Mouse (Mus musculus) CH12.LX (cell line): ENCODE measurements around the gene Spata1.

ENCODE experiments used
- CHD2 ChIP-seq: IDR thresholded peaks from 2 replicates; pipeline ENCODE4 v1.6.1; 2011; ENCODE audit warnings: low read length, improper control_type of control experiment
- CTCF ChIP-seq, 2 experiments: IDR thresholded peaks in 1 of 2; conservative IDR thresholded peaks in 1 of 2; 2 replicates each; pipeline ENCODE4 v1.5.1; 2011 to 2012; ENCODE audit warnings: low read depth in 2 of 2, low read length in 2 of 2, improper control_type of control experiment in 1 of 2, inconsistent platforms in 1 of 2, mild to moderate bottlenecking in 1 of 2, moderate library complexity in 1 of 2
- EP300 ChIP-seq: IDR thresholded peaks from 2 replicates; pipeline ENCODE4 v1.6.1; 2011; ENCODE audit warnings: low read length, improper control_type of control experiment
- MAFK ChIP-seq: IDR thresholded peaks from 2 replicates; pipeline ENCODE4 v1.6.1; 2011; ENCODE audit warnings: low read length, improper control_type of control experiment; ENCODE audit not compliant: insufficient replicate concordance
- MXI1 ChIP-seq: IDR thresholded peaks from 2 replicates; pipeline ENCODE4 v1.6.1; 2011; ENCODE audit warnings: mild to moderate bottlenecking, low read depth, low read length, improper control_type of control experiment
- POLR2A ChIP-seq: IDR thresholded peaks from 2 replicates; pipeline ENCODE4 v1.6.1; 2011; ENCODE audit warnings: low read depth, mild to moderate bottlenecking, improper control_type of control experiment, low read length
- POLR2AphosphoS2 ChIP-seq: IDR thresholded peaks from 2 replicates; pipeline ENCODE4 v1.6.1; 2011; ENCODE audit warnings: low read depth, low read length, improper control_type of control experiment
- TCF12 ChIP-seq: IDR thresholded peaks from 2 replicates; pipeline ENCODE4 v1.6.1; 2014; ENCODE audit warnings: low read depth, mild to moderate bottlenecking, inconsistent platforms, low read length, improper control_type of control experiment
- UBTF ChIP-seq: IDR thresholded peaks from 2 replicates; pipeline ENCODE4 v1.6.1; 2012; ENCODE audit warnings: low read depth, mild to moderate bottlenecking, inconsistent platforms, low read length, improper control_type of control experiment, moderate library complexity

GRCm38 (mm10) chr3:146442484-146442883, 57.1 kb downstream of the Spata1 start:
- TF ChIP-seq MAFK (no peak), CTCF (conservative IDR thresholded peaks at IDR 0.05 in 1 of 2, IDR thresholded peaks at IDR 0.05 in 1 of 2; ENCODE audit: low read depth in 2 of 2, low read length in 2 of 2) (no peak), TCF12 (no peak), MXI1 (no peak), EP300 (no peak), POLR2A (no peak), POLR2AphosphoS2 (no peak), CHD2 (no peak), UBTF (no peak)
